Mouse (Mus musculus) cerebral cortex, adult 2 months (tissue): ENCODE data around the gene Ceacam16.

Experiments used
- WGBS: fragments of 180-500 bp; shearing (Covaris S2); methylation state at CpG from one replicate; pipeline ENCODE4 v1.1.7; 2018; 5-methylcytosine and 5-hydroxymethylcytosine counted together

Ceacam16 gene

DNA sequence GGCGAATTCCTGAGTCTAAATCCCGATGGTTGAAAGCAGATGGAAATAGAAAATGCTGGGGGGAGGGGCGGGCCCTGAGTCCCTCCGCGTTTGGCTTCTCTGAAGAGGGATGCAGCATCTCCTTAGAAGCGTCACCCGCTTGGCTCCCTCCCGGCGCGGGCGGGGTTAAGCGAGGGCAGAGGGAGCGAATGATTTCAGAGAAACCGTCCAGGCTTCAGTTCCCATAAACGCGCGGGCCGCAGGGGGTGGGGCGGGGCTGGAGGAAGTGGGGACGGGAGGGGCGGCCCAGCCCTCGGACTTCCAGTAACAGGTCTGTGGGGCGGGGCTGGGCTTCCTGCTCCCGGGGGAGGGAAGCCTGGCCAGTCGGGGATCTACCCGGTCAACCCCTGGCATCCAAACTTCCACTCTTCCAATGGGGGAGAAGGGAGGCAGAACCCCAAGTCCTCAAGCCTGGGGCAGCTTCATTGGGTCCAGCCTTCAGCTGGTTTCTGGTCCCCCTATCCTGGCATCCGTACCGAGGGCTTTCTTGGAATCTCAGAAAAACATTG is 44.8 kb downstream of the Ceacam16 start:
- WGBS: 2% methylated on average over 28 of the region's 28 CpGs

DNA sequence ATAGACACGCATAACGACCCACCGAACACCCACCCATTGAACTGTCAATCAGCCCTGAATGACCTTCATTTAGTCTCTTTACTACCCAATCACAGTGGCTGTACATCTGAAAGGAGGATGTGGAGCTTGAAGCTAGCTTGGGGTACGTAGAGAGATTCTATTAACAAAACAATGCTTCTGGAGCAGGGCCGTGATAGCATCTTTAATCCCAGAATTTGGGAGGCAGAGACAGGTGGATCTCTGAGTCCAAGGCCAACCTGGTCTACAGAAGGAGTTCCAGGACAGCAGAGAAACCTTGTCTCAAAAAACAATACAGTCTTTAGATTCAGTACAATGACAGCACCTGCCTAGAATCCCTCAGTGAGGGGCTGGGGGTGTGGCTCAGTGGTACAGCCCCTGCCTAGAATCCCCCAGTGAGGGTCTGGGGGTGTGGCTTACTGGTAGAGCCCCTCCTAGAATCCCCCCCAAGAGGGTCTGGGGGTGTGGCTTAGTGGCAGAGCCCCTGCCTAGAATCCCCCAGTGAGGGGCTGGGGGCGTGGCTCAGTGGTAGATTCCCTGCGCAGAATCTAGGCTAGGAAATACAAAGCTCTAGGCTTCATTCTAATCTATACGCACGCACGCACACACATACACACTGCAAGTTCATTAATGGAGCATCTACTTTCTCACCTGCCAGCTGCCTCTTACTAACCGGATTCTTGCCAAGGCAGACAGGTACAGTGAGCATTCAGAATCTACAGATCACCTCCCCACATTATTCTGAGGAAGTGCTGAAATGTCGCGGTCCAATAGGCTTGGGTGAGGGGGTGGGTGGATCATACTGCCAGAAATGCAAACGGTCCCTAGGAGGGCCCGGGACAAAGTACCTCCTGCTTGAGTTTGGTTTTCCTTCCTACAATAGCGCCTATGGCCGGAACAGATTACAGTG is 45.5 kb downstream of the Ceacam16 start:
- WGBS: 31% methylated on average over 17 of the region's 17 CpGs

DNA sequence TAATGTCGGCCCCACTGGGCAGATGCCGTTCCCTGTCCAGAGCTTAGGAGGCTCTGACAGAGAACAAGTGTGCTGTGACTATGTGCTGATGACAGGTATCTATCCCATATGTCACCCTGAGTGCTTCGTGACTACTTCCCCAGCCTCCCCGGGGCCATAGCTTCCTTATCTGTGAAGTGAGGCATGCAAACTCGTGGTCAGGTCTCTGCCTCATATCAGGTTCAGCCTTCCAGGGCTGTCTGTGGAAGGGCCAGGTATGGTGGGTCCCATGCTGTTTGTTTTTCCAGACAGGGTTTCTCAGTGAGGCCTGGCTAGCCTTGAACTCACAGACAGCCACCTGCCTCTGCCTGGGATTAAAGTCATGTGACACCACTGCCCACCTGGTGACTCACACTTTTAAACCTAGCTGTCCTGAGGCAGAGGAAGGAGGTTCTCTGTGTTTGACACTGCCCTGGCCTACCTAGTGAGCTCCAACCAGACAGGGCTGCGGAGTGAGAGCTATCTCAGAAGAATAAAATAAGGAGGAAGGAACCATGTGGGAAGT is 47.4 kb downstream of the Ceacam16 start:
- 92% methylated on average over 6 of the region's 6 CpGs for WGBS

DNA sequence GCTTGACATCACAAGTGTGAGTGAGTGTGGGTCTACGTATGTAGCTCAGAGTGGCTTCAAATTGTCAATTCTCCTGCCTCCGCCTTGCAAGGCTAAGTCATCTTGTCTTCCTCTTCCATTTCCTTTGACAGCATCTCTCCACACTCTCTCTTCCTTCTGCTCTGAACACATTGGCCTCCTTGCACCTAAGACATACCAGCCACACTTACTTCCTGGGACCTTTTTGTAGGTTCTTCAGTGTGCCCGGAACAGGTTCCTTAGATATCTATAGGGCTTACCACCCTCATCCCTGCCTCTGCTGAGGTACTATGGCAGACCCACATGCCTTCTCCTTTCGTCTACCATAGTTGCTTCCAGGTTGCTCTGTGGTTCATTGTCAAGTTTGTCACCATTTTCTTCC is 47.9 kb downstream of the Ceacam16 start:
- WGBS: 88% methylated on average over 4 of the region's 4 CpGs

DNA sequence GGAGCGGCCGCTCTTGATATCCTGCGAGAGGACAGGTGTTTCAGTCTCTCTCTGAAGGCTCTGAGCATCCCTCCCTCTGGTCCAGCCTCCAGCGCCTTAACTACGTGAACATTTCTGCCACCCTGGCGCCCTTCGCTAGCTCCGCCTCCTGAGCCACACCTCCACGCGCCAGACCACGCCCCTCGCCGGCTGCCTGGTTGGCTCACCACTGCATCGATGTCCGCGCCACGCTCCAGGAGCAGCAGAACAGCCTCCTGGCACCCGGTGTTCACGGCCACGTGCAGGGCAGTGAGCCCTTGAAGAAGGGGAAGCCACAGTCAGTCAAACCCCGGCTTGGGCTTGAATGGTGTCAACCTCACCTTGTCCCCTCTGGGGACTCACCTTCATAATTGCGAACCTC is 50.0 kb downstream of the Ceacam16 start:
- 18% methylated on average over 22 of the region's 22 CpGs for WGBS

DNA sequence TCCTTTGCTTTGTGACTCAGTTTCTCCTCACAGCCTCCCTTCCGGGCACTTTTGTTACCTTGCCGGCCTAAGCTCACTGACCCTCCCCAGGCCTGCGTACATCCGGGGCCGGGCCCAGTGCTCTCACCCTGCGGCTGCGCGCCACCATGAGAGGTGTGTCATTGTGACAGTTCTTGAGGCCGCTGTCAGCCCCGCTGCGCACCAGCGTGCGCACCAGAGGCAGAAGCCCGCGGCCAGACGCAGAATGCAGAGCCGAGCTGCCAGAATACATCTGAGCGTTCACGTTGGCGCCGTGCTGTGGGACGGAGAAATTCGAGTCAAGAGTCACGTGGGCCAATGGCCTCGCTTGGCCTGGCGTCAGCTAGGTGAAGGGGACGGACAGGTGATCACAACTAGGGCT is 51.7 kb downstream of the Ceacam16 start:
- 21% methylated on average over 27 of the region's 27 CpGs for whole genome bisulfite sequencing

DNA sequence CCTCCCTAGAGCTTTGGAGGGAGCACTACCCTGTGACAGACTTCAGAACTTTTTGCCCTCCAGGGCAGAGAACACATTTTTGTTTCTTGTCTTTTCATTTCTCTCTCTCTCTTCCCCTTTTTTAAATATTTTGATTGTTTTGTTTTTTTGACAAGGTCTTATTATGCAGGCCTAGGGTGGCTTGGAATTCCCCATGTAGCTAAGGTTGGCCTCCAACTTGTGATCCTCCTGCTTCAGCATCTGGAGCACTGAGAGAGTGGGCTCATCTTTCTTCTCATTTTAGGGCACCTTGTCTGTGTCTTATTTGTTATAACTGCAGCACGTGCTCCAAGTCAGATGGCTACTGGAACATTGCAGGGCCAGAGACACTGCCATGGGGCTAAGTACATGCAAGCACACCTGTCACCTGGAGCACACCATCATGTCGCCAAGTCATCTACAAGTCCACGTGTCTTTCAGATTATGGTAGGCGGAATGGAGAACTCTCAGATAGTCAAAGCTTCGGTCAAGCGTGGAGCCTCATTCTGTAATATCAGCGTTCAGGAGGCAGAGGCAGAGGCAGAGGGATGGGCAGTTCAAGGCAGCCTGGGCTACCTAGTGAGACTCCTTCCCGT is 54.6 kb downstream of the Ceacam16 start:
- 92% methylated on average over 8 of the region's 8 CpGs for WGBS

DNA sequence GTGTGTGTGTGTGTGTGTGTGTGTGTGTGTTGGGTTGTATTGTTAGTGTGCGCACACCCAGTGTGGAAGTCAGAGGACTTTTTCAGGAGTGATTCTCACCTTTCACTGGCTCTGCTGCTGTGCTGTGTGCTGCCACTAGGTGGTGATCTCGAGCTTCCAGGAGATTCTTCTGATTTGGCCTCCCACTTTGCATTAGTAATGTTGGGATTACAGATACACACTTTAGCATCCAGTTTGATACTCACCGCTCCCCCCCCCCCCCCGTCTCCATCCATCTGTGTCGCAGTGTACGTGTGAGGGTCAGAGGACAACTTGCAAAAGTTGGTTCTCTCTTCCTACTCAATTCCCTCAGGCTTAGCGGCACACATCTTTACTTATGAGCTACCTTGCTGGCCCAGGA is 58.1 kb downstream of the Ceacam16 start:
- WGBS: 19% methylated on average over 7 of the region's 7 CpGs
